Mouse (Mus musculus): ENCODE data around the gene Gm20388. TPM values are rescaled to one million over a fixed set of nuclear protein-coding genes. Genes with fewer than 3 reads are reported as not detected.
A peak's percentile ranks its signal among the peaks of the same experiment; 100 is the strongest.

Gm20388 gene
- polyA plus RNA-seq, 1 experiment from 2014 or later, result 12.4 TPM

GRCm38 (mm10) chr8:120492881-120493220 lies 582.2 kb downstream of the Gm20388 start:
- Histone ChIP-seq H3K27ac (ENCODE audit: low read depth, low read length) (no peak overlapping the region), H3K4me3 (ENCODE audit: low read length) (peak overlapping the region; percentile 83), H3K4me1 (ENCODE audit: control insufficient read depth, insufficient read depth, low read depth, low read length) (peaks cover 67% of the 10 kb centered on the region), H3K9ac (ENCODE audit: low read depth, low read length) (peak overlapping the region; percentile 46), H3K4me2 (ENCODE audit: low read length) (peak overlapping the region; percentile 94), H3K27me3 (replicated peaks; ENCODE audit: control insufficient read depth, insufficient read depth, low read length) (no peaks in the 10 kb centered on the region), H3K36me3 (ENCODE audit: control insufficient read depth, insufficient read depth, low read length) (no peaks in the 10 kb centered on the region), H3K9me3 (ENCODE audit: control insufficient read depth, low read length) (no peaks in the 10 kb centered on the region)
- WGBS, result 63% methylated on average over 4 of the region's 4 CpGs
- no peak for ATAC-seq

- no peaks in the 10 kb centered on the region for H3K9me3 ChIP-seq (ENCODE audit: control insufficient read depth, low read length)
- WGBS, result 51% methylated on average over 16 of the region's 16 CpGs
- H3K4me1 ChIP-seq (ENCODE audit: control insufficient read depth, insufficient read depth, low read depth, low read length), result peaks cover 76% of the 10 kb centered on the region
Observed at GRCm38 (mm10) chr8:120493508-120494464, 583.1 kb downstream of the Gm20388 start.

GRCm38 (mm10) chr8:120494903-120495302 lies 584.3 kb downstream of the Gm20388 start:
- Histone ChIP-seq H3K27me3 (replicated peaks; ENCODE audit: control insufficient read depth, insufficient read depth, low read length) (no peaks in the 10 kb centered on the region), H3K4me3 (ENCODE audit: low read length) (peak overlapping the region; percentile 3; the same call in 1 of the 2 replicates), H3K9me3 (ENCODE audit: control insufficient read depth, low read length) (no peaks in the 10 kb centered on the region), H3K4me2 (ENCODE audit: low read length) (peak overlapping the region; percentile 94), H3K36me3 (ENCODE audit: control insufficient read depth, insufficient read depth, low read length) (no peaks in the 10 kb centered on the region), H3K4me1 (ENCODE audit: control insufficient read depth, insufficient read depth, low read depth, low read length) (peaks cover 81% of the 10 kb centered on the region), H3K27ac (ENCODE audit: low read depth, low read length) (peak overlapping the region; percentile 65; the same call in 1 of the 2 replicates), H3K9ac (ENCODE audit: low read depth, low read length) (peak overlapping the region; percentile 52)
- 21% methylated on average over 15 of the region's 15 CpGs for WGBS
- peak; percentile 35; the same call in 1 of the 2 replicates for ATAC-seq

More at GRCm38 (mm10) chr8:120493508-120494464, 583.1 kb downstream of the Gm20388 start:
- Histone ChIP-seq H3K9ac (ENCODE audit: low read depth, low read length) (no peak overlapping the region), H3K27ac (ENCODE audit: low read depth, low read length) (no peak overlapping the region), H3K36me3 (ENCODE audit: control insufficient read depth, insufficient read depth, low read length) (no peaks in the 10 kb centered on the region), H3K27me3 (replicated peaks; ENCODE audit: control insufficient read depth, insufficient read depth, low read length) (no peaks in the 10 kb centered on the region), H3K4me2 (ENCODE audit: low read length) (peak overlapping the region; percentile 94), H3K4me3 (ENCODE audit: low read length) (no peak overlapping the region)
- no peak for ATAC-seq

- no peak for ATAC-seq
- H3K27me3 ChIP-seq (replicated peaks; ENCODE audit: control insufficient read depth, insufficient read depth, low read length), result no peaks in the 10 kb centered on the region
- H3K36me3 ChIP-seq (ENCODE audit: control insufficient read depth, insufficient read depth, low read length), result no peaks in the 10 kb centered on the region
- H3K4me1 ChIP-seq (ENCODE audit: control insufficient read depth, insufficient read depth, low read depth, low read length), result peaks cover 75% of the 10 kb centered on the region
- 58% methylated on average over 5 of the region's 5 CpGs for WGBS
- H3K4me2 ChIP-seq (ENCODE audit: low read length), result no peak overlapping the region
- no peaks in the 10 kb centered on the region for H3K9me3 ChIP-seq (ENCODE audit: control insufficient read depth, low read length)
- H3K9ac ChIP-seq (ENCODE audit: low read depth, low read length), result no peak overlapping the region
- no peak overlapping the region; the same call in 1 of the 2 replicates for H3K27ac ChIP-seq (ENCODE audit: low read depth, low read length)
- H3K4me3 ChIP-seq (ENCODE audit: low read length), result no peak overlapping the region
Observed at GRCm38 (mm10) chr8:120495461-120495860, 584.8 kb downstream of the Gm20388 start.

GRCm38 (mm10) chr8:120496478-120496877 lies 585.8 kb downstream of the Gm20388 start:
- H3K9ac ChIP-seq (ENCODE audit: low read depth, low read length), result no peak overlapping the region
- no peaks in the 10 kb centered on the region for H3K27me3 ChIP-seq (replicated peaks; ENCODE audit: control insufficient read depth, insufficient read depth, low read length)
- no peak for ATAC-seq
- no peak overlapping the region for H3K27ac ChIP-seq (ENCODE audit: low read depth, low read length)
- 96% methylated on average over 15 of the region's 15 CpGs for whole genome bisulfite sequencing
- H3K4me2 ChIP-seq (ENCODE audit: low read length), result no peak overlapping the region
- H3K36me3 ChIP-seq (ENCODE audit: control insufficient read depth, insufficient read depth, low read length), result no peaks in the 10 kb centered on the region
- H3K9me3 ChIP-seq (ENCODE audit: control insufficient read depth, low read length), result no peaks in the 10 kb centered on the region
- H3K4me1 ChIP-seq (ENCODE audit: control insufficient read depth, insufficient read depth, low read depth, low read length), result peaks cover 73% of the 10 kb centered on the region
- no peak overlapping the region for H3K4me3 ChIP-seq (ENCODE audit: low read length)

GRCm38 (mm10) chr8:120497503-120497946 lies 586.9 kb downstream of the Gm20388 start:
- 14% methylated on average over 11 of the region's 11 CpGs for WGBS

GRCm38 (mm10) chr8:120498349-120498831 lies 587.7 kb downstream of the Gm20388 start:
- 23% methylated on average over 4 of the region's 4 CpGs for WGBS
- peak overlapping the region; percentile 35 for H3K9ac ChIP-seq (ENCODE audit: low read depth, low read length)

More at GRCm38 (mm10) chr8:120497503-120497946, 586.9 kb downstream of the Gm20388 start:
- H3K9me3 ChIP-seq (ENCODE audit: control insufficient read depth, low read length), result no peaks in the 10 kb centered on the region
- peak overlapping the region; percentile 14 for H3K4me2 ChIP-seq (ENCODE audit: low read length)
- ATAC-seq, result no peak
- no peak overlapping the region for H3K4me3 ChIP-seq (ENCODE audit: low read length)
- H3K4me1 ChIP-seq (ENCODE audit: control insufficient read depth, insufficient read depth, low read depth, low read length), result peaks cover 67% of the 10 kb centered on the region
- no peak overlapping the region for H3K27ac ChIP-seq (ENCODE audit: low read depth, low read length)
- no peaks in the 10 kb centered on the region for H3K36me3 ChIP-seq (ENCODE audit: control insufficient read depth, insufficient read depth, low read length)
- no peaks in the 10 kb centered on the region for H3K27me3 ChIP-seq (replicated peaks; ENCODE audit: control insufficient read depth, insufficient read depth, low read length)
- peak overlapping the region; percentile 46; the same call in 1 of the 2 replicates for H3K9ac ChIP-seq (ENCODE audit: low read depth, low read length)

GRCm38 (mm10) chr8:120498926-120499605 lies 588.4 kb downstream of the Gm20388 start:
- Histone ChIP-seq H3K36me3 (ENCODE audit: control insufficient read depth, insufficient read depth, low read length) (no peaks in the 10 kb centered on the region), H3K27ac (ENCODE audit: low read depth, low read length) (0 out of 2 replicates have a peak overlapping the region, but pooled peaks have one; percentile 20), H3K27me3 (replicated peaks; ENCODE audit: control insufficient read depth, insufficient read depth, low read length) (no peaks in the 10 kb centered on the region), H3K4me3 (ENCODE audit: low read length) (no peak overlapping the region), H3K9ac (ENCODE audit: low read depth, low read length) (peak overlapping the region; percentile 35), H3K4me1 (ENCODE audit: control insufficient read depth, insufficient read depth, low read depth, low read length) (peaks cover 59% of the 10 kb centered on the region), H3K9me3 (ENCODE audit: control insufficient read depth, low read length) (no peaks in the 10 kb centered on the region), H3K4me2 (ENCODE audit: low read length) (peak overlapping the region; percentile 37)
- ATAC-seq, result peak; percentile 46; the same call in 1 of the 2 replicates
- 19% methylated on average over 9 of the region's 9 CpGs for WGBS

More at GRCm38 (mm10) chr8:120498349-120498831, 587.7 kb downstream of the Gm20388 start:
- no peaks in the 10 kb centered on the region for H3K9me3 ChIP-seq (ENCODE audit: control insufficient read depth, low read length)
- H3K27me3 ChIP-seq (replicated peaks; ENCODE audit: control insufficient read depth, insufficient read depth, low read length), result no peaks in the 10 kb centered on the region
- ATAC-seq, result peak; percentile 16; the same call in 1 of the 2 replicates
- no peak overlapping the region for H3K4me3 ChIP-seq (ENCODE audit: low read length)
- H3K4me2 ChIP-seq (ENCODE audit: low read length), result peak overlapping the region; percentile 37
- peak overlapping the region; percentile 46; the same call in 1 of the 2 replicates for H3K27ac ChIP-seq (ENCODE audit: low read depth, low read length)
- no peaks in the 10 kb centered on the region for H3K36me3 ChIP-seq (ENCODE audit: control insufficient read depth, insufficient read depth, low read length)
- H3K4me1 ChIP-seq (ENCODE audit: control insufficient read depth, insufficient read depth, low read depth, low read length), result peaks cover 63% of the 10 kb centered on the region
